Mouse (Mus musculus) kidney, adult 2 months (tissue): Measurements from ENCODE around the gene Skida1.

Experiments used
- CTCF ChIP-seq: fragments of 200-500 bp; conservative IDR thresholded peaks from 2 replicates; pipeline ENCODE4 v1.5.1; 2011; ENCODE audit warnings: low read depth, mild to moderate bottlenecking, control low read depth, low read length, moderate library complexity, mixed read lengths; ENCODE audit not compliant: insufficient read depth, insufficient read length
- POLR2A ChIP-seq: fragments of 200-500 bp; IDR thresholded peaks from one replicate; pipeline ENCODE4 v1.6.1; 2011; ENCODE audit warnings: low read depth, low read length, control low read depth

- TF ChIP-seq CTCF (no peak), POLR2A (no peak)
These were observed 19.2 kb downstream of the Skida1 start for GRCm38 (mm10) chr2:18029656-18030055.
